Mouse (Mus musculus) neural tube, embryonic 13.5 days (tissue): ENCODE measurements at regions not wholly inside any gene's neighbourhood (a gene's known extent, or its start where the extent isn't known, plus 50 kb on each side); places are given as distances from the start of the nearest gene placed in this dataset.
"Not testable (repeated sequence)": the region's sequence is repeated elsewhere in the genome, so short reads cannot be mapped to it uniquely, and the experiment has no call there.

Experiments
- ATAC-seq: fragments of 200-750 bp; cut with Nextera tagmentation; 2 replicates; pipeline ENCODE4 v1.8.0; 2017; ENCODE audit warnings: low read depth, mild to moderate bottlenecking, moderate TSS enrichment, moderate library complexity
- H3K27ac ChIP-seq: fragments of 300-500 bp; sonication (generic); replicated peaks from 2 replicates; pipeline ENCODE4 v1.5.1; 2015; ENCODE audit warnings: moderate library complexity, mild to moderate bottlenecking, inconsistent platforms
- H3K27me3 ChIP-seq: fragments of 300-500 bp; sonication (generic); 2 replicates; pipeline ENCODE4 v1.6.1; 2015; ENCODE audit warnings: mild to moderate bottlenecking, inconsistent platforms
- H3K36me3 ChIP-seq: fragments of 300-500 bp; sonication (generic); 2 replicates; pipeline ENCODE4 v1.6.1; 2015; ENCODE audit warnings: mild to moderate bottlenecking, inconsistent platforms
- H3K4me1 ChIP-seq: fragments of 300-500 bp; sonication (generic); replicated peaks from 2 replicates; pipeline ENCODE4 v1.6.1; 2015; ENCODE audit warnings: inconsistent platforms
- H3K4me2 ChIP-seq: fragments of 300-500 bp; sonication (generic); 2 replicates; pipeline ENCODE4 v1.6.1; 2015; ENCODE audit warnings: inconsistent platforms, mild to moderate bottlenecking, moderate library complexity
- H3K4me3 ChIP-seq: fragments of 300-500 bp; sonication (generic); 2 replicates; pipeline ENCODE4 v1.5.1; 2015; ENCODE audit warnings: mild to moderate bottlenecking, inconsistent platforms
- H3K9ac ChIP-seq: fragments of 300-500 bp; sonication (generic); 2 replicates; pipeline ENCODE4 v1.6.1; 2015; ENCODE audit warnings: moderate library complexity, mild to moderate bottlenecking, inconsistent platforms
- H3K9me3 ChIP-seq: fragments of 300-500 bp; sonication (generic); 2 replicates; pipeline ENCODE4 v1.6.1; 2016; ENCODE audit warnings: inconsistent platforms
- WGBS: fragments of 180-500 bp; shearing (Covaris S2); methylation state at CpG from one replicate; pipeline ENCODE4 v1.1.7; 2015; 5-methylcytosine and 5-hydroxymethylcytosine counted together

DNA sequence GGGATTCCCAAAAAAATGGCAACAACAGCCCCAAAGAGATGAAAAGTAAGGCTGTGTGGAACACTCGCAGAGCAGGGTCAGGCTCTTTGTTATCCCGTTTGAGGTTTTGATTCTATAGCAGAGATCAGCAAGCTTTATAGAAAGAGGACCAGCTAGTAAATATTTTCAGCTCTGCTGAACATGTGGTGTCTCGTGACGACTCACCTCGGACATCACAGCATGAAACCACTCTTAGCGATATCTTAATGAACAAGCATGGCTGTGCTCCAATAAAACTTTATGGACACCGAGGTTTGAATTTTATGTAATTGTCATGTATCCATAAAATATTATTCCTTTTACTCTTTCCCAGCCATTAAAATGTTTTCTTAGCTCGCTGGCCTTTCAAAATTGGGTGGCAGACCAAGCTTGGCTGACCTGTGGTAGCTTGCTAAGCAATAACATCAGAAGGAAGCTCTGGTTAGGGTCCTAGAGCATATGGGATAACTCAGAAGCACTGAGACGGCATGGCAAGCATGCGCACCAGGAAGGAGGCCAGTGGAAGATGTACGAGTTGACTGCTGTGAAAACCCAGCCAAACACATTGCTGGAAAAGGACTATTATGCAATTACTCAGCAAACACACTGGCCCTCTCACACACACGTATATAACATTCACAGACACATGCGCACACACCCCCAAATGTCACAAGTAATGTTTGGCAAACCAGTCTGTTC lies 81.4 kb upstream of the Gm12728 start:
- no peak overlapping the region for H3K27ac ChIP-seq
- no peaks in the 10 kb centered on the region for H3K4me1 ChIP-seq
- H3K9ac ChIP-seq = no peak overlapping the region
- H3K27me3 ChIP-seq = no peaks in the 10 kb centered on the region
- H3K9me3 ChIP-seq = peaks cover 2% of the 10 kb centered on the region; the same call in 1 of the 2 replicates
- no peaks in the 10 kb centered on the region for H3K36me3 ChIP-seq
- ATAC-seq = no peak
- 67% methylated on average over 13 of the region's 13 CpGs for WGBS
- no peak overlapping the region for H3K4me3 ChIP-seq
- H3K4me2 ChIP-seq = no peak overlapping the region

DNA sequence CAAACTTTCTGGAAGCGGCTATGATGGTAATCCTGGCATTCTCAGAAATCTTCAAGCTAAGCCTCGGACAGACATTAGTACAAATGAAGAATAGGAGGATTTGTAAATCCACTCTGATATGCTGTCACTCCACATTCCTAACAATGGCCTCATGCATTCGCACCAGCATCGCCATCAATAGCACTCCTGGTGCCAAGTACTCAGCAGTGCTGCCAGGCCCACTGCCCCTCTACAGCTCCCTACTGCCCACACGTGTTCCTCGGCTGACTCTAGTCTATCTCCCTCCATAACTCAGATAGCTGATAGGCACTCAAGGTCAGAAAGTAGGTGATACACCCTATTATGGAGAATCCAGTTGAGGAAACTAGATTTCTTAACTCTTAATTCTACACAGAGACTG lies 75.7 kb upstream of the Gm12728 start:
- H3K27me3 ChIP-seq = no peaks in the 10 kb centered on the region
- no peak overlapping the region for H3K4me2 ChIP-seq
- H3K9me3 ChIP-seq = peaks cover 6% of the 10 kb centered on the region; the same call in 1 of the 2 replicates
- no peaks in the 10 kb centered on the region for H3K36me3 ChIP-seq
- H3K4me3 ChIP-seq = no peak overlapping the region
- no peaks in the 10 kb centered on the region for H3K4me1 ChIP-seq
- 90% methylated on average over 6 of the region's 6 CpGs for WGBS
- ATAC-seq = no peak
- no peak overlapping the region for H3K27ac ChIP-seq
- H3K9ac ChIP-seq = no peak overlapping the region

DNA sequence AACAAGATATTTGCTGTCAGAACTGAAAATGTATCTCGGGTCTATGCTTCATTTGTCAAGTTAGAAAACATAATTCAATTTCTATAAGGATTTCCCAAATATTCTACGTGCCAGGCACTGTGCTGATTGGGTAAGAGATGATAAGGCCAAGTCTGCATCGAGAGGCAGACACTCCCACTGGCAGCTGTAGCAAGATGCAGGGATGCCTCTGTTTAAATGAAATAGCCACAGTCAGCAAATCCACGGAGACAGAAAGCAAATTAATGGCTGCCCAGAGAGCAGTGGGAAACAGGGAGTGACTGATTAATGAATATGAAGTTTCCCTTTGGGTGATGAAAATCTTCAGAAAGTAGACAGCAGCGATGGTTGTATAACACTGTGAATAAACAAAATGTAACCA lies 71.6 kb upstream of the Gm12728 start:
- no peak overlapping the region for H3K4me3 ChIP-seq
- no peak overlapping the region for H3K9ac ChIP-seq
- H3K36me3 ChIP-seq = no peaks in the 10 kb centered on the region
- H3K27ac ChIP-seq = no peak overlapping the region
- H3K4me1 ChIP-seq = no peaks in the 10 kb centered on the region
- H3K9me3 ChIP-seq = peaks cover 6% of the 10 kb centered on the region; the same call in 1 of the 2 replicates
- 44% methylated on average over 5 of the region's 5 CpGs for WGBS
- ATAC-seq = no peak
- H3K27me3 ChIP-seq = no peaks in the 10 kb centered on the region
- H3K4me2 ChIP-seq = no peak overlapping the region

DNA sequence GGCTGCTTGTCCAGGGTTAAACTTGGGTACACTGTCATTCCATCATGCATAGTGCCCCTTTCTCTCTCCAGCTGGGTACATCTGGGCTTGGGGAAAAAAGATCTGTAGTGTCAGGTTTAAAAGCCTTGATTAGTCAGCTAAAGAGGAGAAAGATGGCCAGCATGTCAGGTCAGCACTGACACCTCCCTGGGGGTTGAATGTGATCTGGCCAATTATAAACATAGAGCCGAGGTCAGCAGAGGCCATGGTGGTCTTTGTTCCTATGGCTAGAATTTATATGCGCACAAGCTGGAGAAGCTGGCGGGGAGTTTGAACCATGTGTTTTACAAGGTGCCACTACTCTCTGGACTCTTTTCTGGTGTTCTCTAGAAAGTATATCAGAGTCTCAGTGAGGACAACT lies 61.0 kb upstream of the Gm12728 start:
- H3K4me3 ChIP-seq = no peak overlapping the region
- H3K9me3 ChIP-seq = no peaks in the 10 kb centered on the region
- no peak for ATAC-seq
- H3K27me3 ChIP-seq = no peaks in the 10 kb centered on the region
- H3K27ac ChIP-seq = no peak overlapping the region
- no peaks in the 10 kb centered on the region for H3K36me3 ChIP-seq
- no peak overlapping the region for H3K9ac ChIP-seq
- no peak overlapping the region for H3K4me2 ChIP-seq
- no peaks in the 10 kb centered on the region for H3K4me1 ChIP-seq
- WGBS = 79% methylated on average over 3 of the region's 3 CpGs

DNA sequence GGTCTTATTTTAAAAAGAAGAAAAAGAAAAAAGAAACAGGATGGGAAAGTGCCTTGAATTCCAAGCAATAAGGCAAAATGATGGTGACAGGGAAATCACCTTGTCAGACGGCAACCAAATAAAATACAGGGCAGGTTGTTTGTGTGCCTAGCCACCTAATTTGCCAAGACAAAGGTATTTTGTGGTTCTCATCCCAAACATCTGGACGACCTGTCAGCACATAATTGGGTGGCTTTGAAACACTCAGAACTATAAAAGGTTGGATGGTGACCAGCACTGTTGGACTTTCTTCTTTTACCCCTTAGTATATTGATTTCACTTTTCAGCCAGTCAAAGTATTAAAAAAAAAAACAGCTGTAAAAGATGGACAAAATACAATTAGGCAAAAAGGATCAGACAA lies 58.8 kb upstream of the Gm12728 start:
- no peak for ATAC-seq
- Histone ChIP-seq H3K9ac (no peak overlapping the region), H3K4me2 (no peak overlapping the region), H3K27ac (no peak overlapping the region), H3K4me3 (no peak overlapping the region), H3K27me3 (no peaks in the 10 kb centered on the region), H3K9me3 (no peaks in the 10 kb centered on the region), H3K4me1 (no peaks in the 10 kb centered on the region), H3K36me3 (no peaks in the 10 kb centered on the region)
- WGBS = 78% methylated on average over 2 of the region's 2 CpGs

- H3K27me3 ChIP-seq, H3K9me3 ChIP-seq, ATAC-seq, H3K36me3 ChIP-seq, H3K4me2 ChIP-seq, H3K27ac ChIP-seq, H3K4me3 ChIP-seq, H3K4me1 ChIP-seq, H3K9ac ChIP-seq: not testable (repeated sequence)
- 94% methylated on average over 7 of the region's 9 CpGs for WGBS
These were observed 54.6 kb upstream of the Gm12728 start for GRCm38 (mm10) chr4:105735116-105735515.
